Mouse (Mus musculus) cerebellum, adult 9-11 months (tissue): ENCODE measurements around the gene Oosp2.

Source experiments
- DNase-seq: peaks from one replicate; pipeline ENCODE4 v3.0.0; 2022

The Oosp2 gene

DNA sequence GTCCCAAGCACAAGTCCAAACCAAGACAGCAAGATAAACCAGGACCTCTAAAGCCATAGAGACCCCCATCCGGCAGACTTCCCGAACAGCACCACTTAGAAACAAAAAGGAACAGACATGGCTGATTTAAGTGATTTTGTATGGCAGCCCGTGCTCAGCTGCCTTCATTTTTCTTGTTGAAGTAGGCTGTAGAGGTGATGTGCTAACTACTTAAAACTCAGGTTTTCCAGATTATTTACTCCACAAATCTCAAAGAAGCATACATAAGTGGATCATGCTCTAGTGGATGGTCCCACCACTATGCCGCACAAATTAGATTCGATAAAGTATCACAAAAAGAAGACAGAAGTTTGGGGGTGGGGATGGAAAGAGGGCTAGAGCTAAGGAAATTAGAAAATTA is at the start of gene Oosp2:
Gene Oosp2 (minus strand): TSS at position 101 of the 400 bp plus-strand sequence.
- DNase-seq: no peak

DNA sequence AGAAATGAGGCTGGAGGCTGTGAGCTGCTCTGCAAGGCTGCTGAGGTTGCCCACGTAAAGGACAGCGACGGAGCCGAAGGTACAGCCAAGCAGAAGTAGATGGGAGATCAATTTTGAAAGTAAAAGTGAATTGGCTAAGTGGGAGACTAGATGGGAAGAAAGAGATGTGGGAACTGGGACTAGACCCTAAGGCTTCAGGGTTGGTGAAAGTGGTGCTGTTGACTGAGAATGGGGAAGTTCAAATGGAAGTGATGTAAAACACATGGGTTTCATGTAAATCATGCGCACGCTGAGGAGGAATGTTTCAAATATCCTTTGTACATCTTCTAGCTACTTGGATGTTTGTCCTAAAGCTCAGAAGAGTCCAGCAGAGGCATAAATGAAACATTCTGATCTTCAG is 38.0 kb upstream of the Oosp2 start:
- DNase-seq: no peak

DNA sequence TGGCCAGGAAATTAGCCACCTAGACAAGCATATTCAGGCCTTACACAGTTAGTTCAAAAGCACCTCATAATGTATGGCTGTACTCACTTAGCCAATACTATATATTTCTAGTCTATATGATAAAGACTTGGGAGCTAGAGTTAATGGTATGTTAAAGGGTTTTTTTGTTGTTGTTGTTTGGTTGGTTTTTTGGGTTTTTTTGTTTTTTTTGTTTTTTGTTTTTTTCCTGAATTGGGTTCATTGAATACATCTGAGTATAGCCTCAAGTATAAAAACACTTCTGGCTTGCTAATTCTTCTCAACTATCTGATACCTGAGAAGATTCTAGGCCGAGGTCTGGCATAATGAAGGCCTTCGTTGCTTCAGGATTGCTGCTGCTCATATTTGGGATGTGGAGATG is 36.4 kb upstream of the Oosp2 start, which contains the start of gene Oosp3:
Gene Oosp3 (plus strand): TSS at position 301 of the 400 bp plus-strand sequence.
- no peak for DNase-seq

DNA sequence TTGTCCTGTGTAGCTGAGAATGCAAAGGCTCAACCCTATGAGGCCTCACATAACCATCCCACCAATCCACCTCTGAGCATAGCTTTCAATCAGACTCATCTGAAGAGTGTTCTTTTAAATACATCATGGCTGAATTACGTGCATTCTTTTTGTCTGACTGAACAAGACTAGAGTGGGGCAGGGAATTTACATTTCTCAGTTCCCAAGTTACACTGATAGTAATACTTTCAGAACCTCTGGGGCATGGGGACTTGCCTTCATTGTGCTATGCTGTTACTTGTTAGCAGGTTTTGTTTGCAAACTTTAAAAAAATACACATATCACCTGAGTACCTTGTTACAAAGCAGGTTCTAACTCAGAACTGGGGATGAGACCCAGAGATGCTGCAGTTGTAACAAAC is 31.1 kb upstream of the Oosp2 start:
- DNase-seq: no peak

DNA sequence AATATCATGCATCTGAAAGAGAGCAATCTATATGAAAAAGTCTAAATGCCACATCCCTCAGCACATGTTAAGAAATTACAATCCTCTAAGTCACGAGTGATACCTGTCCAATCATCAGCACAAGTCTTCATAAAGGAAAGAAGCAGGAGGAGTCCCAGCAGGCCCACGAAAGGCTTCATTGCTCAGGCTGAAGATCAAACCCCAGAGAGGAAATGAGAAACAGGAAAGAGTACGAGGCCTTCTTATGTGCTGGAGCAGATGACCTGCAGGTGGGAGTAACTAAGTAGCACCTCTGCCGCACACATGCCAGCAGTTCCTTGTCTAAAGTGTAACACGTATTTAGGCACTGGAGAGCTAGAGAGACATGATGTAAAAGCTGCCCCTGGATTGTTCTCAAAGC is 30.5 kb upstream of the Oosp2 start, which contains the start of gene Oosp1:
Gene Oosp1 (minus strand): TSS at position 312 of the 400 bp plus-strand sequence.
- DNase-seq: no peak

DNA sequence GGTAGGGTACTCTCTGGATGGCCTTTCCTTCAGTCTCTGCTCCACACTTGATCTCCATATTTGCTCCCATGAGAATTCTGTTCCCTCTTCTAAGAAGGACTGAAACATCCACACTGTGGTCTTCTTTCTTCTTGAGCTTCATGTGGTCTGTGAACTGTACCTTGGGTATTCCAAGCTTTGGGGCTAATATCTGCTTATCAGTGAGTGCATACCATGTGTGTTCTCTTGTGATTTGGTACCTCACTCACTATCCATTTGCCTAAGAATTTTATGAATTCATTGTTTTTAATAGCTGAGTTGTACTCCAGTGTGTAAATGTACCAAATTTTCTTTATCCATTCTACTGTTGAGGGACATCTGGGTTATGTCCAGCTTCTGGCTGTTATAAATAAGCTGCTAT is 1.2 kb upstream of the Oosp2 start:
- no peak for DNase-seq

DNA sequence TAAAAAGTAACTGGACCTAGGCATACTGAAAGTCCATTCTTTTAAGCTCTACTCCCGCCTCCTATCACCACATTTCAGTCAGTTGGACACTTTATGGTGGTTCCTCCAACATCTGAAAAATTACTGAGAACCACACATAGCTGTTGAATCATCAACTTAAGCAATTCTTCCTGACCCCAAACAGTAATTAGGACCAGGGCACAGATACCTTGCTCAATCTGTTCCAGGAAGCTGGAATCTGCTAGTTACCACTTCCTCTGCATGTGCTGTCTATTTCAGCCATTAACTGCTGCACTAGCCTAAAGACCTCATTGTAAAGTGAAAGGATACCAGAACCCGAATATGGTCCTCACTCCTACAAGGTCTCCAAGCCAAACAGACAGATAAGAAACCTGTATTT is 1.2 kb downstream of the Oosp2 start:
- no peak for DNase-seq

DNA sequence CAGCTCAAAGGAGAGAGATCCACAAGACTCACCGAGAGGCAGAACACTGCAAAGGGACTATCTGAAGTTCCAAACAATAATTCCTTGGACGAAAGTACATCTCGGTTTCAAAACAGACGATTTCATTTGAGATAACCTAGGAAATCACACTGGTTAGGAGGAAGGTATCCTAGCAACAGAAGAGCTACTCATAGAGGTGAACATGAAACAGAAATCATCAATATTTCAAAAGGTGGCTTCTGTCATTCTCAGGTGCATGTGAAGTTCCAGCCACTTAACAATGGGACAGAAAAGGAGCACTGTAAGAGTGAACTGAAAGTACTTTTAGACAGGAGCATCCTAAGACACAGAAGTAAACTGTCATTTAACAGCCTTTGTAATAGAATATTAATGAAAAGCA is 10.8 kb downstream of the Oosp2 start:
- no peak for DNase-seq

DNA sequence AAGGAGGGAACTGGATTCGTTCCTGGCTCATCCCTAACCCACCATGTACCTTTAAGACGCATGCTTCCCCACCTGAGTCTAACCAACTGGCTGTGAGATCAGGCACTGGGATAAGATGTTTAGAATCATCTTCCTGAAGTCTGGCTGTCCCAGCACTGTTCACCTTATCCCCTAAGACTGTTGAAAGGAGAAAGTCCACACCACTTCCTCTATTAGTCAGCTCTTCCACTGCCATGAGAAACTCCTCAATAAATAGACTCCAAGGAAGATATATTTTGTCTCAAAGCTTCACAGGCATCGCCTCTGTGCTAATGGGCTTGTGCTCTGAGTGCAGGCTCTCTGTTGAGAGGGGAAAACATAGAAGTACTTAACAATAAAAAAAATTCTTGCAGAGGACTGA is 14.2 kb downstream of the Oosp2 start:
- no peak for DNase-seq

DNA sequence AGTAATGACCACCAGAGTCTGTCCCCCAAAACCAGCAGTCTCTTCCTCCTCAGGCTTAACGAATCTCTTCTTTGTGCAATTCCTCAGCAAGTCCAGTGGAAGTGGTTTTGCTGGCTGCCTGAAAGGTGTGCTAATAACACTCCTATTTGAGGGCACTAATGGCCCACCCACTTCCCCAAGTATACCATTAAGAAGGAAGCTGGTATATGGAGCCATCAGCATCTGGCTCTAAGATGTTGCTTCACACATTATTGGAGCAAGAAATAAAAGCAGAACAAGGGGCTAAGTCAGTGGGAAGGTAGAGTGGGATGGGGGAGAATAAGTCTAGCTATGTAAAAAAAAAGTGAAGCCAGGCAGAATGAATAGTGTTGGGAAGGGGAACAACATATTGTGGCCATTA is 19.6 kb downstream of the Oosp2 start, which contains the start of gene Ms4a3:
Gene Ms4a3 (minus strand): TSS at position 120 of the 400 bp plus-strand sequence.
- no peak for DNase-seq

DNA sequence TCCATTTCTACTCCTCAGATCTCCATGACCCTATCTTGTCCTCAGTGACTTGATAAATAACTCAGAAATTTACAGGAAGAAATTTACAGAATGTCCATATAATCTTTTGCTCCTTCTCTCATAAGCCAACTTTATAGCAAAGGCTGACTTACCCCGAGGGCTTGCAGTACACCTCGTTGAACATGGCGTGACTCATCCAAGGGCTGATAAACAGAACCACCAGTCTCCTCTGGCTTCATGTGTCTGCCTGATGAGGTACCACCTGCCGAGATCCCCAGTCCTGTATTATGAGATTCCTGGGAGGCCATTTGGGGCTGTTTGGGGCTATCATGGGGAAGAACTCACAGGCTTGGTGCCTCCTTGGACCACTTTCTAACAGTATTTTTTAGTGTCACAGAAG is 21.3 kb downstream of the Oosp2 start:
- no peak for DNase-seq

DNA sequence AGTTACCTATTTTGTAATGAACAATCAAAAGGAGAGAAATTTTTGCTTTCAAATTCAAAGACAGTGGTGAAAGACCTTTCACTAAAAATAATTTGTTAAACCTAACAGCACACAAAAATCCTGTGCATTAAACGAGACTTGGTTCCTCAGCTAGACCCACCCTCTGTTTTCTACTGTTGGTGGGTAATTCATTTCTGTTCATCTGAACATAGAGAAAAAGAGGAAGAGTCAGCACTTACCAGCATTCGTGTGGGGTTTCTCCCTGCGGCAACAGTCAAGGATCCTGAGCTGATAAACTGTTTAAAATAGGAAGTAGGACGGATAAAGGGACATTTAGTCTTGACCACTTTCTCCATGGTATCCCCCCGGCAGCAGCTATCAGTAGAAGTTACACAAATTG is 24.8 kb downstream of the Oosp2 start:
- no peak for DNase-seq

DNA sequence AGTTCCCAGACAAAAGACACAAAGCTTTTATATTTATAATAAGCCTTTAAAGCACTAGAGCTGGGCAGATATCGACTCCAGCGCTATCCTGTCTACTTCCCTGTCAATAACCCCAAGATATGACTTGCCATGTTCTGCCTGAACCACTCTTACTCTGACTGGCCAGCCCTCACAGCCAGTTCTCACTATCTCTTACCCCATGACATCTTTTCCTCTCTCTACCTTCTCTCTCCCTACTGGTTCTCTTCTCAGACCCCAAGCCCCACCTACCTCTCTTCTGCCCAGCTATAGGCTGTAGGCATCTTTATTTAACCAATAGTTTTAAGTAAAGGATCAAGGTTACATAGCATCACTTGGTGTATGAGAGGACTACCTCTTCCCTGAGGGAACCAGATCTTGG is 26.0 kb downstream of the Oosp2 start:
- DNase-seq: no peak

DNA sequence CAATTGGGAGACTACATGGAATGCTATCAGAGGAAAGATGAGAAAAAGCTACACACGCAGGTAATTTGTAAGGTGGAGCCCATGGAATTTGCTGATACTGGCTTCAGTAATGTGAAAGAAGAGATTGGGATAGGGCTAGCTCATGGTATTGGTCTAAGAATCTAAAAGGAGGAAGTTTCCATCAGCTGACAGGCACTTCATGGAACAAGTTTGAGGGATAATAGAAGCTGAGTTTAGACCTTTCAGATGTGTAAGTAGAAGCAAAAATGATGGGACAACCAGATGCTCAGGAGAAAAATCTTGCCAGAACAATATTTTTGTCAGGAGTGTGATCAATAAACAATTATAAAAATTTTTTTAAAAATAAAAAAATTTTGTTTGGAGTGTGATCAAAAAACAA is 26.6 kb downstream of the Oosp2 start:
- DNase-seq: no peak

DNA sequence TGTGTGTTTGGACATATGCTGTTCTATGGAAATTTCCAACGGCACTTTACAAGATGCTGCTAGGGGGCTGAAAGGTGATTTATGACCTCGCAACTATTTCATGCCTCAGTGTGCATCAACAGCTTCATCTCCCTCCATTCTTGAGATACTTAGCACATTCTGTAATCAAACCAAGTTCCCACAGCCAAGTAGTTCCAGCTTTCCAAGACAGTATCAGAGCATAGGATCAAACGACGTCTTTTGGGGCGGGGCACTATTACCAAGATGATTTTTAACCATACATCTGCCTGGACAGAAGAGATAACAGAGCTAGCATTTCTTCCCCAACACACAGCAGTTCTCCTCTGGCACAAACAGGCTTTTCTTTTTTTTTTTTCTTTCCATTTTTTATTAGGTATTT is 35.1 kb downstream of the Oosp2 start:
- no peak for DNase-seq

DNA sequence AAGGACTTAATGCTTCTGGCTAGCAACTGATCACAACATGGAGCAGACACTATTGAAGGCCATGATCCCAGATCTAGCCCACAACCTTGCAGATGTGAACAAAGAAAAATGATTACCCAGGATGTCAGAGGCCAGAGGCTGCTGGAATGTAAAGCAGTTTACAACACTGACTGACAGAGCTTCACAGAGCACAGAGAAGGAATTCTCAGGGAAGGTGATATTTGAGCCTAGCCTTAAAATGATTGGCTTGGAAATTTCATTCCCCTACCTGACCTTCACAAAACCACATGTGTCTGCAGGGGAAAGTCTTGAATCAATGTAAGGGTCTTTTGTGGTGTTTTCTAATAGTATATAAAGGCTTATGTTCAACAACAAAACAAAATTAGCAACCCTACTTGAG is 35.6 kb downstream of the Oosp2 start:
- DNase-seq: no peak

DNA sequence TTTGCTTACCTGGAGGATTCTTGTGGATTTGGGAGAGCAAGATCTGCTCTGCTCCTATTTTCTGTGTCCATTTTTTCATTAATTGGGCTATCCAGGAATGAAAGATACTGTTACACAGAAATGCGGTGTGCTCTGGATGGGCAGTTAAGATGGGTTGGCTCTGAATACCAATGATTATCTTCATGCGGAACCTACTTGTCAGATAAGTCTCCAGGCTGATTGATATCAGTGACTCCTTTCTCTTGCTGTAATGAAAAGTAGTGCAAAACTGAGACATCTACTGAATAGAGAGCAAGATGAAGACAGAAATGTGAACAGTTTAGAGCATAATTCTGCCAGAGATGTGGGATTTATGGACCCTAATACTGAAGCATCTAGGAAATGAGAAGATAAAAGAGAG is 36.8 kb downstream of the Oosp2 start, which contains the start of gene Ms4a2:
Gene Ms4a2 (minus strand): TSS at position 169 of the 400 bp plus-strand sequence.
- DNase-seq: no peak

DNA sequence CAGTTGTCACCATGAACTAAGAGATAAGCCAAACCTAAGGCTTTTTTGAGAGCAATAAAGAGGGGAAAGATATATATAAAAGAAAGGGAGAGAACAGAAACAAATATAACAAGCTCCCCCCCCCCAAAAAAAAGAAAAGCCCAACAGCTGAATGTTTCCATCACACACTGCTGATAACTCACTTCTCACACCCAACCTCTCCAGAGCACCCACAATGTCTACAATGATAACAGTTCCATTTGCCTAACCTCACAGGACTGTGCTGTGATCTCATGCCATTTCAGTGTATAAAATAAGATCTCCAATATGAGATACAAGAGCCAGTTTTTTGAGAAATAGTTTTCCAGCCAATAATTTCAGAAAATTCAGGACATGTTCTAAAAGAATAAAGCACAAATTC is 42.4 kb downstream of the Oosp2 start:
- no peak for DNase-seq

DNA sequence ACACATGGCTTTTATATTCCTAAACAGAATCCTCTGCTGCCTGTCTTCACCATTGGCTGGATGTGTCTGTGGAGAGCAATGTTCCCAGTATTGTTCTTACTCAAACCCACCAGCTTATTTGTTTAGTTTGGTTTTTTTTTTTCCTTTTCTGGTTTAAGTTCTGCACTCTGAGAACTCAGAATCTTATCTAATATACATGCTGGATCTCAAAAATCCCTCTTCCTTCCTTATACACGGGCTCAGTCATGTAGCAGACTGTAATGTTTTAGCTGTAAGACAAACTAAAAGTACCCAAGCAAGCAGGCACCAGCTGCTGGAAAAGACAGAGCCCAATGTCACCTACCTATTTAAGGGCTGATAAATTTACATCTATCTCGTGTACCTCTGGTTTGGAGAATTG is 45.6 kb downstream of the Oosp2 start:
- no peak for DNase-seq

DNA sequence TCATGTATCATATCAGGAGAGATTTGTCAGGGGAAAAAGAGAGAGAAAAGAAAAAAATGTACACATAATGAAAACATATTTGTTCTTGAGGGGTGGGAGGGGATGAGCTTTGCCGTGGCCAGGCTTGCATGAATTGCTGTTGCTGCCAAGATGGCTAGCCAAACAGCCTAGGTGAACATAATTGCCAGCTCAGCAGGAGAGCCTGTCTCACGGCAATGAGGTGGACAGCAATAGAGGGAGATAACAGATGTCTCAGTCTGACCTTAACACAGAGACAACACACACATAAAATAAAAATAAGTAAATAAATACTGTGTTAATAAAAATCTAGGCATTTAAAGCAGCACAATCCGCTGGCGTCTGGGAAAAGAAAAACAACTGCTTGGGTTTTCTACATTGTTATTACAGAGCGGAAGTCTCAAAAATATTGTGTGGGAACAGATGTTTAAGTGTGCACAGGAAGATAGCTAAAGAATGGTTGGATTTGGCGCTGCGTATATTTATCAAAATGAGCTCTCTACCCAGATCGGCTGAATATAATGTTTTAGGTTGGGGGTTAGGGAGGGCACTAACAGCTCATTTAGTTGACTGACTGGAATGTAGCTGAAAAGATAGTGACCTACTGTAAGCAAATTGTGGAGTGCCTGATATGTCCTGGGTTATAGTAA is 46.4 kb downstream of the Oosp2 start:
- no peak for DNase-seq

DNA sequence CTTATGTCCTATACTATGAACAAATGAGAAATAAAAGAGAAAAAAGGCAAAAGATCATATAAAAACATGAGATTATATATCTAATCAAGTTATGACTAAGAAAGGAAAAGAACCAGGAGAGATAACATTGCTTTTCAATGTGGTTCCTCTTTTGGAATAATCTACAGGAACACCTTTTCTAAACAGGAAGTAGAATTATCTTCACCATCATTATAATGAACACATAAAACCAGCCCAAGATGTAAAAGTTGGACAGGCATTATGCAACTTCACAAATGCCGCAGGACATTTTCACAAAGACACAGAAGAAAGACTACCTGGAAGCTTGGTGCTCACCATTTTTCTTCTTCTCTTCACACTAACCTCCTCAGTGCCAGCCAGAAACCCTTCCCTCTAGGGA is 47.3 kb downstream of the Oosp2 start:
- DNase-seq: no peak

DNA sequence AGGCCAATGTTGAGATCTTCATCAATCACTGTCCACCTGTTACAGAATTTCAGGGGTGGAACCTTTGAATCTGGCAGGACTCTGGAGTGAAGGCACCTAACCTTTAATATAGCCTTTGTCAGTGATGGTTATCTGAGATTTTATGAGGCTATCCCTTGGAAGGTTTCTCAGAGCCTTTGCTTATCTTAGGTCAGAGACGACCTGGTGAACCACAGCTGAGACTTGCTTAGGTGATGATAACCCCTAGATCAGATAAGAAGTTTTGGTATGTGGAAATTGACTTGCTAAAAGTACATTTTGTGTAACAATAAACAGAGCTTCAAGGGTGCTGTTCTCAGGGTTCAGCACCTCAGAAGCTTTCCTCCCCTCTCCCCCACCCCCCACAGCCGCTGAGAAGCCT is 48.1 kb downstream of the Oosp2 start:
- DNase-seq: no peak

DNA sequence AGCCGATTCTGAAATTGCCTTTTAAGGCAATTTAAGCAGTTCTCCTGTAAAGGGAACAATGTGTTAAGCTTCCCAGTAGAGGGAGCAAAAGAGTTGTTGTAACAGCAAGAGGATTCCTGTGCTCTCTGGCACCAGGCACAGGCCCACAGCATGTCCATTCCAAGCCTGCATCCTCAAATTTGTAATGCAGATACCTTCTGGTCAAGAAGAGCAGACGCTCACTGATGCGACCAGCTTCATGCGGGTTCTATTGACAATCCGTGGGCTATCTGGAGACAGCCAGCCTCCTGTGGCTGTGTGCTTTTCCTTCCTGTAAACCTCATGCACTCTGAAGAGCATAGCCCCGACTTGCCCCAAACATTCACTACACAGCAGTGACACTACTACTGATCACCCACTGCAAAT is 48.8 kb downstream of the Oosp2 start:
- DNase-seq: peak; percentile 8

DNA sequence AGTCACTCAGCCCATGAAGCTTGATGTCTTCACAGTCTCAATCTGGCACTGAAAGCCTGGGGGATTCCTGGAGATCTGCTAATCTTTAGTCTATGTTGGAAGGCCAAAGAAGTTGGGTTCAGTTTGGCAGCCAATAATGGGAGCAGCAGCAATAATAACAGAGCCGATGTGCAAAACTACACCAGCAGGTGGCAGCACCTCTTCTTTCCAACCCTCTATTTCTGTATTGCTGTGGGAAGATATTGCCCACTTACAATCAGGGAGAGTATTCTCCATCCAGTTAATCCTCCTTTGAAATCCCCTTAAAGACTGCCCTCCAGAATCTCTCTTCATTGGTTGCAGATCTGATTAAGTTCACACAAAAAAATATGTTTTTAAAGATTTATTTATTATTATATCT is 52.2 kb downstream of the Oosp2 start:
- DNase-seq: no peak

DNA sequence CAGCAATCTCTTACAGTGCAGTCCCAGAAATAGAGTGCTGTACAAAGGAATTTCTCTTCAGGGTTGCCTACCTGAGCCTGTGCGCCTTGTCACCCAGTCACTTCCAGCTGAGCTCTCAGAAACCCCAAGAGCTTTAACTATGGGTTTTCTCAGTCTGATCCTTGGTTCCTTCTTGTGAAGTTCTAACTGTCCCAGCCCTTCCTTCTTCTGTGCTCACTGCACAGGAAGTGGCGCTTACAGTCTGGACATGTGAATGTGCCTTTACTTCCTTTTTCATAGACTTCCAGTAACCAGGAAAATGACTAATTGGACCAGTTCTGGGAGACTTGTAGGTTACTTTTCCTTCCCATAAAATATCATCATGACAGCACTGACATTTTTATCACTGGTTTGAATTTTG is 55.8 kb downstream of the Oosp2 start, which contains the start of gene Ms4a6d:
Gene Ms4a6d (minus strand): TSS at position 247 of the 400 bp plus-strand sequence.
- no peak for DNase-seq
